In the genomic region with DNA sequence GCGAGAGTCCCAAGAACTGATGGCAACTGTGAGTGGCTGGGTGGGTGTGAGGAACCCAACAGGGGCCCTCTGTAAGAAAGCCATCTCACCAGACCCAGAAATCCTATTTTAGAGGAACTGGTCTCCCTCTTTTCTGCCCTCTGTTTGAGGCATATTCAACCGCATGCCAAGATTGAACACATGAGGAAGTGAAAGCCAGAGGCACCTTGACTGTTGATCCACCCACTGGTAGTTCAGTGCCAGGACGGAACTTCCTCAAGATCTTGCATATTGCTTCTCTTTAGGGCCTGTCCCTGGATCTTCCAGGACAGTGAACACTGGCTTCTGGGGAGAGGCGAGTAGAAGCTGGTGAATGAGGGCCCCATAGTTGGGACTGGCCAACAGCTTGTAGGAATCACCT, we compare ENCODE assay signal across 17 mouse cellular contexts. TPM values are rescaled to one million over a fixed set of nuclear protein-coding genes. Genes with fewer than 3 reads are reported as not detected.
DNase-seq lines count a peak whose midpoint lies in the region; ATAC-seq and TF ChIP-seq lines count a peak whose summit lies in the region.
"Had no signal": no experiment of that assay in that cellular context is flagged by ENCODE, and none has a peak within 500 bp of the region (broad histone marks: within the 10 kb centered on the region; RNA-seq: fewer than 3 reads in every experiment).

No protein-coding gene starts in this region.

- H3K27ac ChIP-seq in liver, embryonic 14.5 days = no peak overlapping the region
- peak overlapping the region; percentile 25; the same call in 1 of the 2 replicates for H3K27ac ChIP-seq in MEL (ENCODE audit: control insufficient read depth, low read depth, low read length)
- H3K27ac ChIP-seq: hindbrain, postnatal 0 days; layer of hippocampus, adult 2 months; liver, embryonic 13.5 days; midbrain, embryonic 12.5 days had no signal

- 76% methylated on average over 4 of the region's 4 CpGs for WGBS in liver, embryonic 14.5 days (ENCODE audit: insufficient replicate concordance)

- no peaks in the 10 kb centered on the region for H3K79me2 ChIP-seq in MEL (ENCODE audit: control insufficient read depth, insufficient read depth, low read length, poor library complexity)

- H3K36me3 ChIP-seq in liver, embryonic 14.5 days (replicated peaks; ENCODE audit: control insufficient read depth, insufficient read depth, low read depth) = peaks cover 46% of the 10 kb centered on the region
- H3K36me3 ChIP-seq in MEL (ENCODE audit: control insufficient read depth in 1 of 2, insufficient read depth in 2 of 2, low read length in 2 of 2) = peaks cover 14 to 16% of the 10 kb centered on the region in 2 experiments

- no peak overlapping the region for H3K9ac ChIP-seq in liver, embryonic 14.5 days (replicated peaks)
- H3K9ac ChIP-seq in MEL (ENCODE audit: control insufficient read depth, low read depth, low read length, poor library complexity, severe bottlenecking) = no peak overlapping the region
- H3K9ac ChIP-seq: liver, embryonic 13.5 days; midbrain, embryonic 12.5 days had no signal

- no peaks in the 10 kb centered on the region for H3K9me3 ChIP-seq in liver, embryonic 14.5 days (ENCODE audit: control insufficient read depth, low read length)
- no peaks in the 10 kb centered on the region for H3K9me3 ChIP-seq in MEL (replicated peaks; ENCODE audit: insufficient read depth, low read length)
- H3K9me3 ChIP-seq: liver, embryonic 13.5 days; midbrain, embryonic 12.5 days had no signal

- no peak overlapping the region for H3K4me3 ChIP-seq in liver, embryonic 14.5 days (ENCODE audit: insufficient read depth in 1 of 2, low read depth in 2 of 2, low read length in 2 of 2)
- H3K4me3 ChIP-seq in MEL (ENCODE audit: control insufficient read depth in 1 of 2, insufficient read depth in 1 of 2, low read depth in 2 of 2, low read length in 2 of 2) = no peak overlapping the region
- H3K4me3 ChIP-seq: layer of hippocampus, adult 2 months; liver, embryonic 13.5 days; midbrain, embryonic 12.5 days had no signal

- no peak for TF ChIP-seq EP300 in liver, embryonic 14.5 days (IDR thresholded peaks at IDR 0.05; ENCODE audit: low read depth)
- TF ChIP-seq EP300 in MEL (IDR thresholded peaks at IDR 0.05; ENCODE audit: low read depth in 1 of 2, low read length in 2 of 2) = no peak; a peak in 1 of 4 replicates

- DNase-seq in liver, embryonic 14.5 days (ENCODE audit: low read depth in 3 of 3, low spot score in 3 of 3) = no peak
- DNase-seq in liver (no peak), MEL (ENCODE audit: low read depth, low spot score) (peak; percentile 76)
- no peak for DNase-seq in gastrocnemius, postnatal 4 days (ENCODE audit: low spot score in 2 of 2)
- DNase-seq in thymus, postnatal 25 days = no peak
- DNase-seq in kidney, postnatal 10 days = no peak
- DNase-seq: adrenal gland, postnatal 25 days; cerebellum, adult 11-12 months; gastrocnemius, postnatal 25 days; kidney, adult 2 months; liver, embryonic 13.5 days; right cerebral cortex, postnatal 4 days had no signal

- no peak overlapping the region for H3K4me2 ChIP-seq in liver, embryonic 14.5 days (ENCODE audit: low read depth)
- H3K4me2 ChIP-seq: liver, embryonic 13.5 days; midbrain, embryonic 12.5 days had no signal

- TF ChIP-seq CTCF in liver, embryonic 14.5 days (IDR thresholded peaks at IDR 0.05; ENCODE audit: low read depth) = 0 out of 2 replicates have a peak, but pooled peaks have one; percentile 4
- TF ChIP-seq CTCF in MEL (IDR thresholded peaks at IDR 0.05 in 2 of 3, conservative IDR thresholded peaks at IDR 0.05 in 1 of 3; ENCODE audit: control insufficient read depth in 1 of 3, insufficient read depth in 1 of 3, low read depth in 2 of 3, low read length in 3 of 3, poor library complexity in 1 of 3, severe bottlenecking in 1 of 3) = no peak

- no peaks in the 10 kb centered on the region for H3K27me3 ChIP-seq in liver, embryonic 14.5 days (ENCODE audit: control insufficient read depth, insufficient read depth, low read length)
- H3K27me3 ChIP-seq in MEL (ENCODE audit: control insufficient read depth in 1 of 2, insufficient read depth in 2 of 2, low read length in 2 of 2) = no peaks in the 10 kb centered on the region
- H3K27me3 ChIP-seq: liver, embryonic 13.5 days; midbrain, embryonic 12.5 days had no signal

- no peak for TF ChIP-seq RAD21 in MEL (IDR thresholded peaks at IDR 0.05; ENCODE audit: low read depth, low read length)

- TF ChIP-seq POLR2A in MEL (IDR thresholded peaks at IDR 0.05; ENCODE audit: control insufficient read depth in 1 of 2, insufficient read depth in 1 of 2, low read depth in 1 of 2, low read length in 2 of 2, poor library complexity in 1 of 2) = no peak

- ATAC-seq in liver, embryonic 14.5 days (ENCODE audit: insufficient read depth) = no peak
- ATAC-seq in granulocyte monocyte progenitor cell, adult 5-6 weeks (replicated peaks; ENCODE audit: poor library complexity, severe bottlenecking) = peak; percentile 95
- ATAC-seq in monocyte, adult 5-6 weeks (replicated peaks; ENCODE audit: insufficient number of reproducible peaks, low FRiP score, low TSS enrichment, poor library complexity, severe bottlenecking) = peak; percentile 78
- ATAC-seq: hindbrain, postnatal 0 days had no signal

- H3K4me1 ChIP-seq in liver, embryonic 14.5 days (replicated peaks; ENCODE audit: control insufficient read depth in 2 of 2, insufficient read depth in 2 of 2, low read length in 1 of 2) = no peaks in the 10 kb centered on the region; a peak in 1 of 4 replicates
- peaks cover 7 to 17% of the 10 kb centered on the region in 2 experiments for H3K4me1 ChIP-seq in MEL (ENCODE audit: control insufficient read depth in 1 of 2, insufficient read depth in 2 of 2, low read length in 2 of 2)
- H3K4me1 ChIP-seq: midbrain, embryonic 12.5 days had no signal

TF ChIP-seq in MEL, 35 proteins besides CTCF, POLR2A, EP300 and RAD21 (continues in another document):
- TF ChIP-seq GABPA (IDR thresholded peaks at IDR 0.05; ENCODE audit: low read depth, low read length) (no peak), ETS1 (IDR thresholded peaks at IDR 0.05; ENCODE audit: low read depth, low read length) (no peak), ELF1 (IDR thresholded peaks at IDR 0.05; ENCODE audit: low read depth, low read length) (peak; percentile 51; the same call in 1 of the 2 replicates), GATA1 (IDR thresholded peaks at IDR 0.05; ENCODE audit: low read depth, low read length) (no peak), SIN3A (IDR thresholded peaks at IDR 0.05; ENCODE audit: low read length) (no peak), MAZ (IDR thresholded peaks at IDR 0.05; ENCODE audit: low read depth, low read length) (no peak), POLR2AphosphoS5 (IDR thresholded peaks at IDR 0.05; ENCODE audit: borderline replicate concordance, low read depth, low read length) (no peak), KAT2A (conservative IDR thresholded peaks at IDR 0.05; ENCODE audit: low read depth, low read length) (no peak), POLR2AphosphoS2 (IDR thresholded peaks at IDR 0.05; ENCODE audit: low read length) (no peak), MAX (IDR thresholded peaks at IDR 0.05; ENCODE audit: low read length) (peak; percentile 61), CHD1 (IDR thresholded peaks at IDR 0.05; ENCODE audit: low read depth, low read length) (no peak)

RNA-seq across cellular contexts. Expression of a gene that starts 12.2 kb away (rescaled TPM):
- 43.2 and 55.6 TPM in 2 replicates for polyA plus RNA-seq in liver, embryonic 14.5 days (2012; rRNA removed)
- 95.7 and 104 TPM in 2 replicates for polyA plus RNA-seq in liver, embryonic 14.5 days (2014; fragmentation: Nextera tagmentation; extraction: Ambion mirVana)
- total RNA-seq in MEL (2012; rRNA removed) = 102 and 119 TPM in 2 replicates
- polyA plus RNA-seq in MEL (2012; ENCODE audit: insufficient read depth in 1 of 2, insufficient read length in 2 of 2, low read depth in 1 of 2, low replicate concordance in 2 of 2, missing spikeins in 1 of 2) = 100 to 1,000 TPM in 1 of 2 experiments, not detected in 1; 103 TPM
- 87.0 and 114 TPM in 2 replicates for total RNA-seq in granulocyte monocyte progenitor cell, adult 5-6 weeks (2014; fragmentation: Nextera tagmentation)
- total RNA-seq in granulocyte monocyte progenitor cell, adult 5-6 weeks (2017) = 66.8 and 69.9 TPM in 2 replicates
- total RNA-seq in monocyte, adult 5-6 weeks (2017) = 39.3 to 41.2 TPM (median 40.2 TPM) in 3 replicates
- 10 to 100 TPM; 25.0 to 25.9 TPM for total RNA-seq in gastrocnemius, postnatal 4 days (2021)

RNA-seq across cellular contexts. Expression of a gene that starts 15.9 kb away (rescaled TPM):
- 2.0 and 2.3 TPM in 2 replicates for polyA plus RNA-seq in liver, embryonic 14.5 days (2012; rRNA removed)
- polyA plus RNA-seq in liver, embryonic 14.5 days (2014; fragmentation: Nextera tagmentation; extraction: Ambion mirVana) = 2.5 and 2.6 TPM in 2 replicates
- total RNA-seq in MEL (2012; rRNA removed) = 1.0 and 1.1 TPM in 2 replicates
- 1 to 10 TPM in 1 of 2 experiments, not detected in 1; 2.6 TPM for polyA plus RNA-seq in MEL (2012; ENCODE audit: insufficient read depth in 1 of 2, insufficient read length in 2 of 2, low read depth in 1 of 2, low replicate concordance in 2 of 2, missing spikeins in 1 of 2)
- 43.6 and 56.7 TPM in 2 replicates for total RNA-seq in granulocyte monocyte progenitor cell, adult 5-6 weeks (2014; fragmentation: Nextera tagmentation)
- total RNA-seq in granulocyte monocyte progenitor cell, adult 5-6 weeks (2017) = 18.4 and 18.7 TPM in 2 replicates
- total RNA-seq in monocyte, adult 5-6 weeks (2017) = 196 to 216 TPM (median 214 TPM) in 3 replicates
- total RNA-seq in gastrocnemius, postnatal 4 days (2021) = 1 to 10 TPM; 3.2 to 3.4 TPM

RNA-seq across cellular contexts. Expression of a gene that starts 23.2 kb away (rescaled TPM):
- polyA plus RNA-seq in liver, embryonic 14.5 days (2012; rRNA removed) = 0.92 and 1.1 TPM in 2 replicates
- polyA plus RNA-seq in liver, embryonic 14.5 days (2014; fragmentation: Nextera tagmentation; extraction: Ambion mirVana) = 1.2 and 1.3 TPM in 2 replicates
- total RNA-seq in MEL (2012; rRNA removed) = 0.20 and 0.69 TPM in 2 replicates
- under 1 TPM in 1 of 2 experiments, not detected in 1; 0.28 TPM for polyA plus RNA-seq in MEL (2012; ENCODE audit: insufficient read depth in 1 of 2, insufficient read length in 2 of 2, low read depth in 1 of 2, low replicate concordance in 2 of 2, missing spikeins in 1 of 2)
- total RNA-seq in granulocyte monocyte progenitor cell, adult 5-6 weeks (2014; fragmentation: Nextera tagmentation) = 0.47 TPM in 1 of 2 replicates, not detected in the other
- 1.7 TPM in 1 of 2 replicates, not detected in the other for total RNA-seq in granulocyte monocyte progenitor cell, adult 5-6 weeks (2017)
- 108 to 191 TPM (median 160 TPM) in 3 replicates for total RNA-seq in monocyte, adult 5-6 weeks (2017)
- total RNA-seq in gastrocnemius, postnatal 4 days (2021) = 1 to 10 TPM; 2.3 to 2.6 TPM

RNA-seq across cellular contexts. Expression of a gene that starts 47.9 kb away (rescaled TPM):
- polyA plus RNA-seq in liver, embryonic 14.5 days (2012; rRNA removed) = 1.9 and 2.1 TPM in 2 replicates
- 3.3 and 3.5 TPM in 2 replicates for polyA plus RNA-seq in liver, embryonic 14.5 days (2014; fragmentation: Nextera tagmentation; extraction: Ambion mirVana)
- 2.4 and 2.8 TPM in 2 replicates for total RNA-seq in MEL (2012; rRNA removed)
- polyA plus RNA-seq in MEL (2012; ENCODE audit: insufficient read depth in 1 of 2, insufficient read length in 2 of 2, low read depth in 1 of 2, low replicate concordance in 2 of 2, missing spikeins in 1 of 2) = 1 to 10 TPM in 1 of 2 experiments, not detected in 1; 3.9 TPM
- total RNA-seq in granulocyte monocyte progenitor cell, adult 5-6 weeks (2014; fragmentation: Nextera tagmentation) = 2.9 and 4.4 TPM in 2 replicates
- total RNA-seq in granulocyte monocyte progenitor cell, adult 5-6 weeks (2017) = 5.1 and 15.0 TPM in 2 replicates
- total RNA-seq in monocyte, adult 5-6 weeks (2017) = 3.8 to 7.9 TPM (median 4.4 TPM) in 3 replicates
- 1 to 10 TPM; 2.8 to 5.3 TPM for total RNA-seq in gastrocnemius, postnatal 4 days (2021)

Comparison
In these comparisons a context has a peak if more than half of its experiments do, and no peak if none do; other contexts are left out.
1. RNA of a gene that starts 23.2 kb away (total RNA-seq): 108 to 191 TPM in monocyte, adult 5-6 weeks; 2.3 to 2.6 TPM in gastrocnemius, postnatal 4 days, 0.47 to 1.7 TPM in granulocyte monocyte progenitor cell, adult 5-6 weeks and 0.20 to 0.69 TPM in MEL; every median in the first group is over 10 times any median in the second.